8 mouse cellular contexts compared by ENCODE assay signal in the genomic region with DNA sequence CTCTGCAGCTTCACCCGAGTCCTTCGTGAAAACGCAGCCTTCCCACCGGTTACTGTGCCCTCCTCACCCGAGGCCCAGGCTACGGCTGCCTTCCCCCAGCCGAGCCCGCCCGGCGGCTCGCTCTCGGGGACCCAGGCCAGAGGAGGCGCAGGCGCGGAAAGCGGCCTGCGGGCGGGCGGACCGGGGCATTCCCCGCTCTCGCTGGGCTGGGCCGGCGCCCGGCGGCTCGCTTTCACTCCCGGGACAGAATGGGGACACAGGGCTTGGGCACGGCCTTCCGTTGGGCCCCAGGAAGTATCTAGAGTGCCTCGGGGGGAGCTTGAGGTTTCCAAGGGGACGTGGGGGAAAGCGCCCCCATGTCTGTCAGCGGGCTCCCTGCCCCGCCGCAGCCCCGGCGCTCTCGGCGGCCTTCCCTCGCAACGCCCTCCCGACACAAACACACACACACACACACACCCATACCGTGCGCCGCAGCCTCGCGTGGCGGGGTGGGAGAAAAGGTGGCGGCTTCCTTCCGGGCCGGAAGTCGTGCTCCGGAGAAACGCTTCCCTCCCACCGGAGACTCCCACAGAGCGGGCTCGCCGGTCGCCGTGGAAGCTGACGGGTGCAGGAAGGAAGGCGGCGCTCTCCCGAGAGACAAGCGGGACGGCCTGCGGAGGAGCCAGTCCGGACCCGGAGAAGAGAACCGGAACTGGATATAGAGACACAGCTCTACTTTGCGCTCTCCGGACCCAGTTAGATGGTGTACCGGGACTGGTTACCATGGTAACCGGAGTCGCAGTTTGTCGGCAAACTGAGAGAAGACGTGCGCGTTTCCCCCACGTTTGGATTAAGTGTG. TPM values are rescaled to one million over a fixed set of nuclear protein-coding genes. Genes with fewer than 3 reads are reported as not detected.
DNase-seq lines count a peak whose midpoint lies in the region; ATAC-seq lines count a peak whose summit lies in the region.

Gene Pih1d2, plus strand, starts transcription at position 556 of the 838 bp plus-strand sequence.
Gene Nkapd1, minus strand, starts transcription at position 699 of the 838 bp plus-strand sequence.

- ATAC-seq in inflammation-experienced regulatory T-cells, adult 6 months = peak; percentile 86

- peak; percentile 91 for DNase-seq in adipocyte (ENCODE audit: low spot score)
- DNase-seq in embryo, embryonic 10 days (ENCODE audit: low spot score) = peak; percentile 95
- peak; percentile 81 for DNase-seq in gastrocnemius, postnatal 14 days
- peak; percentile 90 to 92 for DNase-seq in left cerebral cortex, postnatal 14 days (ENCODE audit: low spot score in 2 of 2)
- DNase-seq in mesoderm, embryonic 11.5 days (ENCODE audit: low read depth, low spot score) = peak; percentile 95
- DNase-seq in right cerebral cortex, postnatal 36 days (ENCODE audit: low spot score in 2 of 2) = peak; percentile 79 to 85
- peak; percentile 90 for DNase-seq in yolk sac, embryonic 10.5 days (ENCODE audit: low spot score)

- intact Hi-C loops in gastrocnemius, postnatal 14 days (cut with DNase I; ENCODE audit: low total_unique reads) = no loop called here
- intact Hi-C loops in left cerebral cortex, postnatal 14 days (cut with DNase I) = no loop called here

RNA-seq across cellular contexts. Expression of gene Pih1d2, which starts in this region (rescaled TPM):
- under 1 TPM; 0.35 to 0.74 TPM for total RNA-seq in gastrocnemius, postnatal 14 days (2021)
- polyA plus RNA-seq in inflammation-experienced regulatory T-cells, adult 6 months (2017; shearing (Covaris generic)) = under 1 TPM; 0.31 to 0.67 (median 0.58) TPM
- 1 to 10 TPM; 2.1 to 3.2 TPM for total RNA-seq in left cerebral cortex, postnatal 14 days (2021)

RNA-seq across cellular contexts. Expression of gene Nkapd1, which starts in this region (rescaled TPM):
- total RNA-seq in gastrocnemius, postnatal 14 days (2021) = 10 to 100 TPM; 12.8 to 13.0 TPM
- 10 to 100 TPM; 17.6 to 22.9 (median 21.0) TPM for polyA plus RNA-seq in inflammation-experienced regulatory T-cells, adult 6 months (2017; shearing (Covaris generic))
- total RNA-seq in left cerebral cortex, postnatal 14 days (2021) = 10 to 100 TPM; 29.2 to 30.0 TPM

Comparison
In these comparisons a context has a peak if more than half of its experiments do, and no peak if none do; other contexts are left out.
1. Peak in every context shown above with its lines: DNase-seq and ATAC-seq.